Mouse (Mus musculus) mouse trophoblast stem cell (cell line): ENCODE data around the gene Patj.
"Not testable (repeated sequence)": the region's sequence is repeated elsewhere in the genome, so short reads cannot be mapped to it uniquely, and the experiment has no call there.

ENCODE experiments used
- in situ Hi-C, 2 experiments: fragments of 300-500 bp; cut with MseI, MboI; formaldehyde crosslinking; loops; 2 replicates in 1 of 2; 3 replicates in 1 of 2; pipeline ENCODE4 v1.15.1; 2025

Patj gene

GRCm38 (mm10) chr4:98395690-98396437 lies at the start of gene Patj:
Patj (plus strand) TSS chr4:98395785.
- in situ Hi-C loops, result no loop called here

GRCm38 (mm10) chr4:98348580-98348979 lies 47.0 kb upstream of the Patj start:
- in situ Hi-C loops, result no loop called here

- in situ Hi-C loops, result no loop called here
Measured at GRCm38 (mm10) chr4:98358034-98358809, 37.4 kb upstream of the Patj start.

GRCm38 (mm10) chr4:98375401-98375800 lies 20.2 kb upstream of the Patj start:
- in situ Hi-C loops, result no loop called here

- in situ Hi-C loops, result no loop called here
Measured at GRCm38 (mm10) chr4:98376943-98377342, 18.6 kb upstream of the Patj start.

- in situ Hi-C loops, result no loop called here
Measured at GRCm38 (mm10) chr4:98382716-98383424, 12.7 kb upstream of the Patj start, which contains the start of gene Tm2d1. Tm2d1 (minus strand) TSS chr4:98383306.

GRCm38 (mm10) chr4:98385036-98385435 lies 10.5 kb upstream of the Patj start:
- in situ Hi-C loops, result no loop called here

GRCm38 (mm10) chr4:98395346-98395689 lies 267 bp upstream of the Patj start:
- in situ Hi-C loops, result no loop called here

GRCm38 (mm10) chr4:98400926-98401583 lies 5.5 kb downstream of the Patj start:
- in situ Hi-C loops, result no loop called here

- in situ Hi-C loops, result no loop called here
Measured at GRCm38 (mm10) chr4:98401584-98401962, 6.0 kb downstream of the Patj start.

GRCm38 (mm10) chr4:98403492-98403891 lies 7.9 kb downstream of the Patj start:
- in situ Hi-C loops, result no loop called here

- in situ Hi-C loops, result no loop called here
Measured at GRCm38 (mm10) chr4:98404412-98404811, 8.8 kb downstream of the Patj start.

GRCm38 (mm10) chr4:98408455-98408854 lies 12.9 kb downstream of the Patj start:
- in situ Hi-C loops, result no loop called here

- in situ Hi-C loops, result not testable (repeated sequence)
Measured at GRCm38 (mm10) chr4:98415150-98415549, 19.6 kb downstream of the Patj start.

- in situ Hi-C loops, result no loop called here
Measured at GRCm38 (mm10) chr4:98428371-98428770, 32.8 kb downstream of the Patj start.

GRCm38 (mm10) chr4:98435641-98436457 lies 40.3 kb downstream of the Patj start:
- in situ Hi-C loops, result no loop called here

- in situ Hi-C loops, result no loop called here
Measured at GRCm38 (mm10) chr4:98436664-98437363, 41.2 kb downstream of the Patj start.

GRCm38 (mm10) chr4:98439261-98440005 lies 43.8 kb downstream of the Patj start:
- in situ Hi-C loops, result no loop called here

GRCm38 (mm10) chr4:98441248-98441647 lies 45.7 kb downstream of the Patj start:
- in situ Hi-C loops, result no loop called here
